Mouse (Mus musculus) thymus, postnatal 36 days (tissue): ENCODE measurements around the gene Rdh5.
A peak's percentile ranks its signal among the peaks of the same experiment; 100 is the strongest.

Source experiments
- DNase-seq, 2 experiments: peaks; one replicate each; pipeline ENCODE4 v3.0.0; 2022; ENCODE audit warnings: mixed read lengths in 2 of 2

Gene Rdh5

DNA sequence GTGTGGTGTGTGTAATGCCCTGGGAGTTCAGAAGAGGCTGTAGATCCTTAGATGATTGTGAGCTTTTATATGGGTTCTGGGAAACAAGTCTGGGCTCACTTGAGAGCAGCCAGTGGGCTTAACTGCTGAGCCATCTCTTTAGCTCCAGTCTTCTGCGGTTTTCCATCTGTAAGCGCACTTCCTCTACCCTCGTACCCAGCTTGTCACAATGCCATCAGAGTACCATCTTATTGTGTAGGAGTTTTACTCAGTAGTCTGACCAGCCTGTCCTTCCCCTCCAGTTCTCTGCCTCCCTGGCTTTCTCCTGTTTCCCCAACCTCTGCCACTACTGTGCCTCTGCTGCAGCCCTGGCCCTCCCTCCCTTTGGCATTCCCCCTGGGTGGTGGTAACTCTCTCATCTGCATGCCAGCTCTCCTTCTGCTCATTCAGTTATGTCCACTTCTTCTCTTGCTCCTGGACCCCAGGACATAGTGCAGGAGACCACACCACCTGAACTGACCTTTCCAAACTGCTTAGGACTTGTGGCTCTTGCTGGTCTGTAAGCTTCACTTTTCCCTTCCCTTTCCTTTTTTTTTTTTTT, 20.2 kb downstream of the Rdh5 start:
- no peak for DNase-seq

DNA sequence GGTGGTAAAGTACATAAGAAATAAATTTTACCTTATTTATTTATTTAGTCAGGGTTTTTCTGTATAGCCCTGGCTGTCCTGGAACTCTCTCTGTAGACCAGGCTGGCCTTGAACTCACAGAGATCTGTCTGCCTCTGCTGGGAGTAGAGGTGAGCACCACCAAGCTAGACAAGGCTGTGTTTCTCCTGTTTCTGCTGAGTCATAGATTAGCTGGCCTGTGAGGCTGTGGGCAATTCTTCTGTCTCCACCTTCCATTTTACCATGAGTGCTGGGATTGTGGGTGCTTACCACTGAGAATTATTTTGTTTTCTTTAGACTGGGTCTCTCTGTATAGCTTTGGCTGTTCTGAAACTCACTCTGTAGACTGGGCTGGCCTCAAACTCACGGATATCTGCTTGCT, 21.3 kb downstream of the Rdh5 start:
- no peak for DNase-seq

DNA sequence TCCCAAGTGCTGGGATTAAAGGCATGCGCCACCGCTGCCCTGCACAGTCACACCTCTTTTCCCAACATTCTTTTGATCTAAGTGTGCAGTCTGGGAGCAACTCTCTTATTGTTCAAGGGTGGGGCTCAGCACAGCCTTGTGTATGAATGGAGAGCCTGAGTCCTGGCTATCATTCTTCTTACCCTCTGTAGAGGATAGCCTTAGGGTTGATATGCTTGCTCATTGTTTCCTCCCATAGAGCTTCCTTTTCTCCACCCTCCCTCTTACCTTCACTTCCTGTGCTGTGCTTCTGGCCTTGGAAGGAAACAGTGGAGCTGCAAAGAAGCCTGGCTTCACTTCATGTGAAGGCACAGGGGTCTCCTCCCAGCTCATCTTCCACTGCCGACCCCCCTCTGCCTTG, 22.0 kb downstream of the Rdh5 start, which contains the start of gene Cd63:
Gene Cd63, plus strand, starts transcription at position 292 of the 400 bp plus-strand sequence.
- no peak for DNase-seq

DNA sequence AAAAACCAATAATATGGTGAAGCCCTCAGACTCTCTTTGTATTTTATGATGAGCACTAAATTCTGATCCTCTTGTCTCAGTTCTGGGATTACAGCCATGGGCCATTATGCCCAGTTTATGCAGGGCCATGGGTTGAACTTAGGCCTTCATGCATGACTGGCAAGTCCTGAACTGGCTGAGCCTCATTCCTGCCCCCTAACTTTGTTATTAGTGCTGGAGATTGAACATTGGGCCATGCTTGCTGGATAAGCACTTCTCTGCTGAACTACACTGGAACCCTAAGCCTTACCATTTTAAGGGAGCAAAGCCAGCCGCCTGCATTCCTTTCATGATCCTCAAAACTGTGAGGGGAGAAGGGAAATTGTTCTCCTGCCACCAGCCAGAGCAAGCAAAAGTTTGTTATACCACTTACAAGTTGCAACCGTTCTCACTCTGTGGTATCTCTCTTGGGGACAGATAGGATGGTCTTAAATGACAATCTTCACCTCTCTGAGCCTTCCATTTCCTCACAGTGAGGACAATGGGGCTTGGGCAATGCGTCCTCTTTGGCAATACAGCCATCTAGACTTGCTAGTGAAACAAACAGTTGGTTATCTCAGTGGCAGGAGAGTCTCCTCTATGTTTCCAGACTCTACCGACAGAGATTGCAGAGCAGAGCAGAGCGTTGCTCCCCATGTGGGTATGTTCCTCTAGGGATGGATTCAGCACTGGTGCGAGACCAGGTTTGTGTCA, 22.8 kb downstream of the Rdh5 start:
- DNase-seq: no peak

DNA sequence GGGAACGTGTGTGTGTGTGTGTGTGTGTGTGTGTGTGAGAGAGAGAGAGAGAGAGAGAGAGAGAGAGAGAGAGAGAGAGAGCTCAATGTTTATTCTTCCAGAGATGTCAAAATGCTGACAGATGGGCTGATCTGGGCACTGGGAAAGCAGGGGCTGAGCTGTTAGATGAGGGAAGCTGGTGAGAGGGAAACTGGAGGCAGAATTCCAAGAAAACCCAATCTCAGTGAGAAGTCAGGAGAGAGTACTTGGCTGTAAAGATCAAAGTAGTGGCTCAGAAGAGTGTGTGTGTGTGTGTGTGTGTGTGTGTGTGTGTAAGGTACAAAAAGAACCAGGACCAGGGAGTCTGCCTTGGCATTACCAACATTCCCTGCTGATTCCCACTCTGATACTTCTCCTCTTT, 25.2 kb downstream of the Rdh5 start:
- DNase-seq: no peak

DNA sequence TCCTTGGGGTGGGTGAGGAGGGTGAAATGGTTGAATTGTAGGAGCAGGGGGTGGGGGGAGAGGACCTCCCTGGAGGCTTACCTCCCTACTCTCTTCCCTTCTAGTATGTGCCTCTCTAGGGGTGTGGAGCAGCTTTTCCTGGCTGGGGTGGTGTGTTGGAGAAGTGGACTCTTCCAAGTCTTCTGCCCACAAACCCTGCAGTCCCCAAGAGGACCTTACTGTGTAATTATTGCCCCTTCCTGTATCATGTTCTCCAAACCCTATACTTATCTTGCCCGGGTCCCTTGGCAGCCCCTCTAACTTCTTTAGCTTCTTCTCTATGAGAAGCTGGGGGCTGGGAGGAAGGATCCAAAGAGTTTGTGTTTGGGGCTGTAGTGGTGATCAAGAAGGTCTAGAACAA, 25.9 kb downstream of the Rdh5 start:
- no peak for DNase-seq

DNA sequence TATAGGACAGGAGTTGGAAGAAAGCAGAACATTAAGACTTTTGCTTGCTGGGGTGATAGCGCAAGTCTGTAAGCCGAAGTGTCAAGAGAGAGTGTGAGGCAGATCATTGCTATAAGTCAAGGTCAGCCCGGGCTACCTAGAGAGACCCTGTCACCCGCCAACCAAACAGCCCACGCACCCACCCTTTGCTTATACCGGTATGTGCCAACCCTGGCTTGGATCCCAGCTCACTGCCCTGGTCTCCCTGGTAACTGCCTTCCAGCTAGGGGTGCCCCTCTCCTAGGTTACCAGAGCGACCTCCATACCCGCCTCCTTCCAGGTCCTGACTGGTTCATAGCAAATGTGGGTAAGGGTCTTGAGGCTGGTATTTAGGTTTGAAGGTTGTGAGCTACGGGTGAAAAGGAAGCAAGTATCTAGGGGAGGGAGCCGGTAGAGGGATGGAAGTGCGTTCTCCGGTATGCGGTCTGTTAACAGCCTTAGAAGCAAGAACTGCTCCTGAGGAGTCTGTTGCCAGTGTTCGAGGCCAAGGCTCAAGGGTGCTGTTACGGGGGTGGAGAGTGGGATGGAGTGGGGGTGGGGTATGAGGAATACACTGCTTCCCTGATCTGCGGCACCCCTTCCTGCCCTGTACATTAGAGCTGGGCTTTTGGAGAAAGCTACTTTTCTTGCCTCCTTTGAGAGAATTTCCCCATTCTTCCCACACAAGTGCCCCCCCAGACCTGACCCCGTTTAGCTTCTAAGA, 26.6 kb downstream of the Rdh5 start:
- DNase-seq: no peak

DNA sequence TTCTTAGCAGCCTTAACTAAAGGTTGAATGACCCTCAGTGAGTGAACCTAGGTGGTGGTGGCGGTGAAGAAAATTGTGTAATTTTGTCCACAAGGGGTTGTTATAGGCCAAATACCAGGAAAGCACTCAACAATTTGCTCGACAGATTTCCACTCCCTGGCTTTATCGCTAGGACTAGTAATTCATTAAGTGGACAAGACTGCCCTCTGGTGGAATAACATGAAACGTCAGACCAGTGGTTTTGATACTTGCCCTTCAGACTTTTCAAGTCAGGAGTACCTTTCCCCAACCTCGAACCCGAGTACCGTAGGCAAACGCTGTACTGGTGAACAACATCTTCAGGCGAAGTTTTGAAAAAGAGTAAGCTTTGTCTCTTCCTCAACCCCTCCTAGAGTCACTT, 27.3 kb downstream of the Rdh5 start:
- peak in 1 of 2 experiments; percentile 57 for DNase-seq

DNA sequence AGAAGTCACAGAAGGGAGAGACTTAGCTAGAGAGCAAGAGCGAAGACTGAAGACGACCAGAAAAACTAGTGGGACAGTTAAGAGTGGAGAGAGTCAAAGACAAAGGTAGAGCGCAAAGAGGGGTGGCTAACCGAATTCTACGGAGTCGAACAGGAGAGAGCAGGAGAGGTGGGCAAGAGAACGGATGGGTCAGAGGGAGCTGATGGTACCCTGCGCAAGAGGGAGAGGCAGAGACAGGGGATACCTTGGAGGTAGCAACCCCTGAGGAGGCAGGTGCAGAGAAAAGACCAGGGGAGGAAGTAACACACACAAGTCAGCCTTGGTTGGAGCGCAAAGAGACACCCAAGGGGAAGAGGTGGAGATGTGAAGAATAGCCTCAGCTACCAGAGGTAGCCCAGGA, 30.4 kb downstream of the Rdh5 start:
- DNase-seq: peak in 1 of 2 experiments; percentile 30

DNA sequence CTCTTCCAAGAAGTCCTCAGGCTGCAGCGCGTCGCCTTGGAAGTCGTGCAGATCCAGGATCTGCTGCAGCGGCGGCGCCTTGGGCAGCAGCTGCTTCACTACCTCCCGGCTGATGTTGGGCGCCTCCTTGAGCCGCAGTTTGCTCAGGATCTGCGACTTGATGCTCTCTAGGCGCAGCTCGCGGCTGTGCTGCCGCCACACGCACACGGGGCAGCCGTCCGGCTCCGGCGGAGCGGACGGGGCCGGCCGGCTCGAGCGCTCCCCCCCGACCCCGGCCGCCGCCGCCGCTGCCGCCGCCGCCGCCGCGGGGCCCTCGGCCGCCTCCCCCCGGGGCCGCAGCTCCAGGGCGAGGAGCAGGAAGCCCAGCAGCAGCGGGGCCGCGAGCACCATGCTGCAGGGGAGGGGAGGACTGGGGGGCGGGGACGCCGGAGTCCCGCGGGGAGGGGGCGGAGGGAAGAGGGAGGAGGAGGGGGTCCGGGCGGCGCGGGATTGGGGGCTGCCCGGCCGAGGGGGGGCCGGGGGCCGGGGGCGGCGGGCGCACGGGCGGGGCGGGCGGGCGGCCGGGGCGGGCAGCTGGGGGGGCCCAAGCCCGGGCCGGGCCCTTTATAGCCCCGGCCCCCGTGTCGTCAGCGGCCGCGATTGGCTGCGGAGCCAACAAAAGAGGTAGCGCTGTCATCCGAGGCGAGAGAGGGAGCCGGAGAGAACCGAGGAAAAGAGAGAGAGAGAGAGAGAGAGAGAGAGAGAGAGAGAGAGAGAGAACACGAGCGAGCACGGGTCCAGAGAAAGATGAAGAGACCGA, 31.2 kb downstream of the Rdh5 start, which contains the start of gene Gdf11:
Gene Gdf11, minus strand, starts transcription at position 423 of the 799 bp plus-strand sequence.
- DNase-seq: peak; percentile 73 to 81

DNA sequence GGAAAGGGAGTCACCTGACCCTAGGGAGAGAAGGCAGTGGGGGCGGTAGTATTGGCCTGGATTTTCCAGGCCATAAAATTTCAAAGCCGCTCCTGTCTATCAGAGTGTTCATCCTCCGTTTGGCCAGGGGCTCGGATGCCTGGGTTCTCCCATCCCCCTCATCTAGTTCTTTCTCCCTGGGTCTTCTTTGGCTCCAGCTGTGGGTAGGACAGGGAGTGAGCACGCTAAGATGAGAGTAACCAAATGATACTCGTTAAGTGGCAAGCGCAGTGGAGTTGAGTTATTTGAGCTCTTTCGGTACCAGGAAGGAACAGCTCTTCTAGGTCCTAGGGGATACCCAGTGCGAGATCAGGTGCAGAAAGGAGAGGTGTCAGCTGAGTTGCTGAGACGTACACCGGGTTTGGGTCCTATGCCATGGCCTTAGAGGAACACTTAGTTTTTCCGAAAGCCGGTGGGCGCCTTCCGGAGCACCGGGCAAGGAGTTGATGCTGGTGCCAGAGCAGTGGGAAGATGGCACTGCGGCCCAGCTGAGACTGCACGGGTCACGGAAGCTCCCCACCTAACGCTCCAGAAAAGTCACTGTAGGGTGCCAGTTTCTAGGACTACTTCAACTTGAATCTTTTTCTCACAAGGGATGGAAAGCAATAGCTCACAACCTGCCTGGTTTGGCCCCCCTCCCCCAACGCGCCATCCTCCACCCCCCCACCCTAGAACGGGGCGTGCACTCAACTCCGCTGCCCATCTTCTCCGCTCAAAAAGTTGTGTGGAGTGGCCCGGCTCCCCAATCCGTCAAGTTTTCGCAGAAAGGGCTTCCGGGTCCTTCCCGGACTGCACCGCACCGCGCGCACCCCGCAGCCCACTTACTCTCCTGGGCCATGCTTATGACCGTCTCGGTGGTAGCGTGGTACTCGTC, 32.0 kb downstream of the Rdh5 start:
- peak; percentile 42 to 44 for DNase-seq

DNA sequence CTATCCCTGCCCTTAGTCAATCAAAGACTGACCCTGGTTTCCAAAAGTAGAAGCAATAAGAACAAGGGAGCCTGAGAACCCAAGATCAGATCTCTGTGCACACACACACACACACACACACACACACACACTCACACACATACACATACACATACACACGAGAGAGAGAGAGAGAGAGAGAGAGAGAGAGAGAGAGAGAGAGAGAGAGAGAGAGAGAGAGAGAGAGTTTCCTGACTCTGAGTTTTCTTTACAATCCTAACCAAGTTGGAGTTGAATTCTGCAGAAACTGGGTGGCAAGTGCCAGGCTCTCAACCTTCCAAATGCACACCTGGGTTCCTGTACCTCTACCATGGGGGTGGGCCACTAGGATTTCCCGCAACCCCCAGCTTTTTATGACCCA, 32.8 kb downstream of the Rdh5 start:
- DNase-seq: no peak

DNA sequence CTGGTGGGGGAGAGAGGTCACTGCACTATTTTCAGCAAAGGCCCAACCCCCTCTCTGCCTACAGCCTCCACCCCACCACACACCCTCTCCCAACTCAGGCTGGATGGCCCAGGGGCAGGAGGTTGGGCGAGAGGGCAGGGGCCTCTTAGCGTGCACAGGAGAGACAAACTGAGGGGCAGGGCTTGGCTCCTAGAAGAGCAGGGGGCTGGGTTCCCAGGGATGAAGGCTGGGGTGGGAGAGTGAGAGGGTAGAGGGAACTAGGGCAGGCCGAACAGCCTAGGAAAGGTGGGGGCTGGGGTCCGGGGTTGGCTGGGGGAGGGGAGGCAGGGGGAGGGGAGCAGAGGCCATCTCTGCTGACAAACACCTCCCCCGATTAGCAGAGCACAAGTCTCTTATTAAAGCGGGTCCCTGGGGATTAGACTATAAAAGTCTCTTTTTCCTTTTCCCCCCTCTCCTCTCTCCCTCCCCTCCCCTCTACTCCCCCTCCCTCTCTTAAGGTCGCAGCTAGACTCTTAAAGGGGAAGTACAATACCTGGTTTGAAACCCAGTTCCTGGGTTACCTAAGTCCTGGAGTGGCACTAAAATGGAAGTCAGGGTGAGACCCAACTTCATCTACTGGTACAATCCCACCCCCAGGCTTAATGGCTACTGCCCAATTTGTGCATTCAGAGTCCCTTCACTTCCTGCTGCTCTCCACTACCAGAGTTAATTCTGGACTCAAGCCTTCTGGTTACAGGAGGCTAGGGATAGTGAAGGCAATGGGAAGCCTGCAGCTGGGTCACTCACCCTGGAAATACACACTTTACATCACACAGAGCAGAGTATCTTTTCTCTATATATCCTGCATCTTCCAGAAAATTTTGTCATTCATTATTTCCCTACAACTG, 33.5 kb downstream of the Rdh5 start:
- DNase-seq: no peak

DNA sequence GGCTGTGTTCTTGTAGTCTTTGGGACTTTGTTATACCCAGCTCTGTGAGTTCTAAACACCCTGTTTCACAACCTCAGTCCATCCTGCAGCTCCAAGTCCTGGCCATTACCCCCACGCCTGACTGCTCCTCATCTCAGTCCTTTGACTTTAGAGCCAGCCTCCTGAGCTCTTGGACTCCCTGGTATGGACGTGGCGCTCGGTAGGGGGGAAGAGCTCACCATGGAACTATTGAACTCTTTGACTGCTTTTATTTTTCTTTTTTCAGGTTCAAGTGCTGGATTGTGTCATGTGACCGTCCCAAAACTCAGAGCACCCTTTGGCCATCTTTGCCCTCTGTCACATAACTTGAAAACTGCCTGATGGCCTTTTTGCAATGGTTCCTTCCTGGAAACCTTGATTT, 40.6 kb downstream of the Rdh5 start:
- no peak for DNase-seq

DNA sequence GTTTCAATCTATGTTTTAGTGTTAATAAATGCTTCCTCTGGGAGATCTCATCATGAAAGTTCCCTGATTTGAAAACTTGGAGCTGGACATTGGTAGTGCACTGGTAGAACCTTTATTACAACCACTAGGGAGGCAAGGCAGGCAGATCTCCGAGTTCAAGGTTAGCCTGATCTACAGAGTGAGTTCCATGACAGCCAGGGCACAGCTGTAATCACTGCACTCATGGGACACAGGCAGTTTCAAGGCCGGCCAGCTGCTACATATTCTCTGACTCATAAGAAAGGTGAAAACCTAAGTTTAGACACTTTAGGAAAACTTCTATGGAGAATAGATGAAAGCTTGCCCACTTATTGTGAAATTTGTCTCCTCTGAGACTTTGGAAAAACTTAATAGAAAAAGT, 43.9 kb downstream of the Rdh5 start:
- DNase-seq: no peak

DNA sequence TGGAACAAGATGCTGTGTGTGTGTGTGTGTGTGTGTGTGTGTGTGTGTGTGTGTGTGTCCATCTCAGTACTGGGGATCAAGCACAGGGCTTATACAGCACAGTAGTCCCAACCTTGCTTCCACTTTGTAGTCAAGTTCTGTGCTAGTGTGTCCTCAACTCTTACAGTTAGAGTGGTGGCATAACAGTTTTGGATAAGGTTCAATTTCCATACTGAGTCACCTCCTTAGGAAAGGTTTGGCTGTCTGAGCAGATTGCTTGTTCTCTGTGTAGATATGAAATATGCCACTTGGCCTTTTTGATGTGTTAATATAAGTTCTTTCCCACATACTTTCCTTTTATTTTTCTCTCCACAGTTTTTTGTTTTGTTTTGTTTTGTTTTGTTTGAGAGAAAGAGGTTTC, 44.4 kb downstream of the Rdh5 start:
- DNase-seq: no peak

DNA sequence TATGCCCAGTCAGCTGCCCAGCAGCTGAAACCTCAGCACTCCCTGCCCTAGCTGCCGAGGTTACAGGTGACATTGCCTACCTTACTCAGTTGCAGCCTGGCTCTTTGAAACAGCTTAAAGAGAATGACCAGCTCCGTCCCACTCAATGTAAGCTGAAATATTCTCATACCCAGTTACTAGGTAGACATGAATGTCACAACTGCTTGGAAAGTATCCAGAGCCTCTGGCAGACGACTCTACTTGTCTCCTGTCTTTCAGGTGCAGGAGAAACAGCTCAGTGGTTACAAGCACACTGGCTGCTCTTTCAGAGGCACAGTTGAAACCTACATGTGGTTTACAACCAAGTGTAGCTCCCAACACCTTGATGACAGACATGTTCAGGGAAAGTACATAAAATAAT, 52.3 kb downstream of the Rdh5 start:
- no peak for DNase-seq

DNA sequence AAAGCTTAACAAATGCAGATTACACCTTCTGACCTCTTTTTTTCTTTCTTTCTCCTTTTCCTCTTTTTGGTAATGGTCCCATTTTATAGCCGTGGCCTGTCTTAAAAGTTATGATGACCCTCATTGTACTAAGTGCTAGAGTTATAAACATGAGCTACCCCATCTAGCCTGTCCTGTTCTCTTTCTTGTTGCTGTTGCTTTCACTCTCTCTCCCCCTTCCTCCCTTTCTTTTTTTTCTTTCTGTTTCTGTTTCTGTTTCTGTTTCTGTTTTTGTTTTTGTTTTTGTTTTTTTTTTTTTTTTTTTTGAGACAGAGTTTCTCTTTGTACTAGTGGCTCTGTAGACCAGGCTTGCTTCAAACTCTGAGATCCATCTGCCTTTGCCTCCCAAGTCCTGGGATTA, 56.2 kb downstream of the Rdh5 start:
- no peak for DNase-seq

DNA sequence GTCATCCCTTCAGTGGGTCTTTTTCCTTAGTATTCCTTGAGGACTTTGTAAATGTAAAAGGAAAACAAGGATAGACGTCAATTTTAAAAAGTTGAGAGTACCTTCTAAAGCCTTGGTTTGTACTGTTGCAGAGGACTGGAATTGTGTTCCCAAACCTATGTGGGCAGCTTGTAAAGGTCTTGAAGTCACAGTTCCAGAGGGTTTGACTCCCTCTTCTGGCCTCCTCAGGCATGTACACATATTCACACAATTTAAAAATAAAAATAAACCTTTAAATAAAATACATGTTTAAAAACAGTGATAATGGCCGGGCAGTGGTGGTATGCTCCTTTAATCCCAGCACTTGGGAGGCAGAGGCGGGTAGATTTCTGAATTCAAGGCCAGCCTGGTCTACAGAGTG, 56.6 kb downstream of the Rdh5 start:
- no peak for DNase-seq
